Mouse (Mus musculus) limb, embryonic 12.5 days (tissue): Measurements from ENCODE around the gene Smdt1. TPM values are rescaled to one million over a fixed set of nuclear protein-coding genes. Genes with fewer than 3 reads are reported as not detected.
"Not testable (repeated sequence)": the region's sequence is repeated elsewhere in the genome, so short reads cannot be mapped to it uniquely, and the experiment has no call there.

ENCODE experiments used
- ATAC-seq: fragments of 200-750 bp; cut with Nextera tagmentation; 2 replicates; pipeline ENCODE4 v1.8.0; 2017; ENCODE audit warnings: low read depth, moderate TSS enrichment; ENCODE audit not compliant: insufficient number of reproducible peaks, insufficient read depth, low FRiP score, low TSS enrichment
- H3K27ac ChIP-seq: fragments of 300-500 bp; sonication (generic); 2 replicates; pipeline ENCODE4 v1.5.1; 2016; ENCODE audit warnings: mild to moderate bottlenecking, moderate library complexity
- H3K27me3 ChIP-seq: fragments of 300-500 bp; sonication (generic); 2 replicates; pipeline ENCODE4 v1.6.1; 2016; ENCODE audit warnings: mild to moderate bottlenecking, moderate library complexity
- H3K36me3 ChIP-seq: fragments of 300-500 bp; sonication (generic); 2 replicates; pipeline ENCODE4 v1.6.1; 2016; ENCODE audit warnings: mild to moderate bottlenecking, moderate library complexity
- H3K4me1 ChIP-seq: fragments of 300-500 bp; sonication (generic); replicated peaks from 2 replicates; pipeline ENCODE4 v1.6.1; 2016
- H3K4me2 ChIP-seq: fragments of 300-500 bp; sonication (generic); 2 replicates; pipeline ENCODE4 v1.6.1; 2016; ENCODE audit warnings: mild to moderate bottlenecking, moderate library complexity
- H3K4me3 ChIP-seq: fragments of 300-500 bp; sonication (generic); replicated peaks from 2 replicates; pipeline ENCODE4 v1.5.1; 2016; ENCODE audit warnings: mild to moderate bottlenecking
- H3K9ac ChIP-seq: fragments of 300-500 bp; sonication (generic); replicated peaks from 2 replicates; pipeline ENCODE4 v1.6.1; 2016; ENCODE audit warnings: mild to moderate bottlenecking, moderate library complexity
- H3K9me3 ChIP-seq: fragments of 300-500 bp; sonication (generic); 2 replicates; pipeline ENCODE4 v1.6.1; 2016; ENCODE audit warnings: mild to moderate bottlenecking, moderate library complexity
- WGBS: fragments of 180-500 bp; shearing (Covaris S2); methylation state at CpG from one replicate; pipeline ENCODE4 v1.1.7; 2016; 5-methylcytosine and 5-hydroxymethylcytosine counted together
- microRNA-seq: library from miRNA; unstranded; fragments of <30 nt; microRNA quantifications from one replicate; pipeline ENCODE4, GENCODE M21; 2017
- polyA plus RNA-seq: library from polyadenylated mRNA; unstranded; fragments of >200 nt; fragmentation: Nextera tagmentation; extraction: Ambion mirVana; gene quantifications from 2 replicates; pipeline ENCODE4 v1.2.1, GENCODE M21; 2016

The Smdt1 gene
- polyA plus RNA-seq, 1 experiment from 2014 or later: 226 TPM

GRCm38 (mm10) chr15:82382441-82382840 lies 43.7 kb downstream of the Smdt1 start:
- ATAC-seq: no peak
- Histone ChIP-seq H3K4me3 (no peak overlapping the region), H3K27ac (no peak overlapping the region), H3K9me3 (no peaks in the 10 kb centered on the region), H3K27me3 (no peaks in the 10 kb centered on the region; the same call in 1 of the 2 replicates), H3K9ac (no peak overlapping the region), H3K36me3 (no peaks in the 10 kb centered on the region), H3K4me1 (peaks cover 14% of the 10 kb centered on the region), H3K4me2 (no peak overlapping the region)
- WGBS: 84% methylated on average over 2 of the region's 2 CpGs

GRCm38 (mm10) chr15:82385729-82386128 lies 47.0 kb downstream of the Smdt1 start:
- no peaks in the 10 kb centered on the region for H3K27me3 ChIP-seq
- H3K4me2 ChIP-seq: no peak overlapping the region
- H3K27ac ChIP-seq: no peak overlapping the region
- H3K4me1 ChIP-seq: peaks cover 4% of the 10 kb centered on the region; the same call in 1 of the 2 replicates
- WGBS: 91% methylated on average over 2 of the region's 2 CpGs
- no peak overlapping the region for H3K4me3 ChIP-seq
- ATAC-seq: no peak
- H3K9me3 ChIP-seq: no peaks in the 10 kb centered on the region
- no peak overlapping the region for H3K9ac ChIP-seq
- H3K36me3 ChIP-seq: no peaks in the 10 kb centered on the region

DNA sequence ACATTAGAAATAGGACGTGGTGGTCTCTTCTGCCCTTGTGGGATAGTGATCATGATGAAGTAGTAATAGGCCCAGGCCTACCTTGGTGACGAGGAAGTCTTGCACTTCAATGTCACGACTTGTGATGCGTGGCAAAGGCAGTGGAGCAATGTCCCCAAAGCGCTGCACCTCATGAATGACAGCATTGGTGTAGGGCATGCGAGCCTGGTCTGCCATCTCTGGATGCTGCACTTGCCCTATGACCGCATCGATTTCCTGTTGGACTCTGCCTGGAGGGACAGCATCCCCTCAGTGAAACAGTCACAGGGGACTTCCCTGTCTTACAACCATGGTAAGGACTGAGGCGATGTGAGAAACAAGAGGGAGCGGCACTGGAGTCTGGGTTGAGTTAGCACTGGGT lies 51.2 kb downstream of the Smdt1 start:
- H3K27ac ChIP-seq, ATAC-seq, H3K9ac ChIP-seq, H3K9me3 ChIP-seq, H3K4me3 ChIP-seq, H3K4me1 ChIP-seq, H3K27me3 ChIP-seq, H3K4me2 ChIP-seq, H3K36me3 ChIP-seq: not testable (repeated sequence)
- 89% methylated on average over 10 of the region's 10 CpGs for WGBS

GRCm38 (mm10) chr15:82393922-82394321 lies 55.2 kb downstream of the Smdt1 start, which contains the start of gene Cyp2d11:
Cyp2d11 (minus strand) TSS chr15:82394022.
- 82% methylated on average over 2 of the region's 2 CpGs for WGBS
- not testable (repeated sequence) for ATAC-seq, H3K9me3 ChIP-seq, H3K36me3 ChIP-seq, H3K4me3 ChIP-seq, H3K27ac ChIP-seq, H3K27me3 ChIP-seq, H3K4me1 ChIP-seq, H3K4me2 ChIP-seq, H3K9ac ChIP-seq

GRCm38 (mm10) chr15:82395955-82396354 lies 57.2 kb downstream of the Smdt1 start:
- not testable (repeated sequence) for H3K4me1 ChIP-seq, H3K4me2 ChIP-seq, H3K27me3 ChIP-seq, H3K36me3 ChIP-seq, H3K9me3 ChIP-seq, H3K4me3 ChIP-seq, H3K27ac ChIP-seq, ATAC-seq, H3K9ac ChIP-seq
- WGBS: 82% methylated on average over 3 of the region's 3 CpGs

Small RNA genes within 50 kb of the gene (microRNA-seq; reads per million reads assigned to microRNA genes)
- gene Mir7684: not detected

Other genes starting within 250 kb of the Smdt1 start
- gene Ccdc134, start 211.0 kb upstream of the Smdt1 start, polyA plus RNA-seq: 23.4 and 26.6 TPM in 2 replicates
- 186 and 188 TPM in 2 replicates for gene Srebf2, start 191.8 kb upstream of the Smdt1 start, polyA plus RNA-seq
- 0.10 and 0.23 TPM in 2 replicates for gene Shisa8, start 126.1 kb upstream of the Smdt1 start, polyA plus RNA-seq
- 0.10 TPM in 1 of 2 replicates, not detected in the other for gene Tnfrsf13c, start 114.6 kb upstream of the Smdt1 start, polyA plus RNA-seq
- gene Cenpm, start 94.2 kb upstream of the Smdt1 start, polyA plus RNA-seq: 75.5 and 75.7 TPM in 2 replicates
- gene 1500009C09Rik, start 86.6 kb upstream of the Smdt1 start, polyA plus RNA-seq: not detected in 2 replicates
- gene Sept3, start 64.1 kb upstream of the Smdt1 start, polyA plus RNA-seq: 45.5 and 46.3 TPM in 2 replicates
- not detected in 2 replicates for gene Wbp2nl, start 40.0 kb upstream of the Smdt1 start, polyA plus RNA-seq
- gene Naga, start within 50 bp of the Smdt1 start, polyA plus RNA-seq: 33.6 and 34.1 TPM in 2 replicates
- 11.0 and 11.3 TPM in 2 replicates for gene Pheta2, start within 50 bp of the Smdt1 start, polyA plus RNA-seq
- 302 and 311 TPM in 2 replicates for gene Ndufa6, start 15.4 kb downstream of the Smdt1 start, polyA plus RNA-seq
- 3.3 and 5.2 TPM in 2 replicates for gene Cyp2d22, start 41.3 kb downstream of the Smdt1 start, polyA plus RNA-seq
- not detected in 2 replicates for gene Cyp2d11, start 55.1 kb downstream of the Smdt1 start, polyA plus RNA-seq
- gene Cyp2d10, start 68.2 kb downstream of the Smdt1 start, polyA plus RNA-seq: not detected in 2 replicates
- gene Cyp2d9, start 94.5 kb downstream of the Smdt1 start, polyA plus RNA-seq: not detected in 2 replicates
- not detected in 2 replicates for gene Cyp2d12, start 216.1 kb downstream of the Smdt1 start, polyA plus RNA-seq